Mouse (Mus musculus) spleen, adult 2 months (tissue): Measurements from ENCODE around the gene Akip1. TPM values are rescaled to one million over a fixed set of nuclear protein-coding genes. Genes with fewer than 3 reads are reported as not detected.

Experiments used
- DNase-seq, 2 experiments: peaks; one replicate each; pipeline versions ENCODE4 v3.0.0 to v3.0.0-alpha.2; 2012 to 2021; ENCODE audit warnings: low spot score in 2 of 2, low read depth in 1 of 2
- H3K27ac ChIP-seq: fragments of 200-500 bp; 2 replicates; pipeline ENCODE4 v1.5.1; 2012; ENCODE audit warnings: low read length, inconsistent platforms; ENCODE audit not compliant: insufficient read depth
- H3K27me3 ChIP-seq: fragments of 200-500 bp; 2 replicates; pipeline ENCODE4 v1.6.1; 2012; ENCODE audit warnings: mild to moderate bottlenecking, moderate library complexity, low read length, inconsistent platforms; ENCODE audit not compliant: control insufficient read depth, insufficient read depth
- H3K36me3 ChIP-seq: fragments of 200-500 bp; 2 replicates; pipeline ENCODE4 v1.6.1; 2012; ENCODE audit warnings: mild to moderate bottlenecking, low read length, inconsistent platforms; ENCODE audit not compliant: control insufficient read depth, insufficient read depth
- H3K4me1 ChIP-seq: fragments of 200-500 bp; 2 replicates; pipeline ENCODE4 v1.6.1; 2011; ENCODE audit warnings: inconsistent platforms; ENCODE audit not compliant: control insufficient read depth, insufficient read depth, insufficient read length
- H3K4me3 ChIP-seq: fragments of 200-500 bp; 2 replicates; pipeline ENCODE4 v1.5.1; 2011; ENCODE audit warnings: mild to moderate bottlenecking, inconsistent platforms; ENCODE audit not compliant: insufficient read depth, insufficient read length; ENCODE audit errors: extremely low read depth
- CTCF ChIP-seq: fragments of 200-500 bp; IDR thresholded peaks from 2 replicates; pipeline ENCODE4 v1.5.1; 2011; ENCODE audit warnings: mild to moderate bottlenecking, inconsistent platforms; ENCODE audit not compliant: insufficient read depth, insufficient read length, insufficient replicate concordance; ENCODE audit errors: extremely low read depth
- POLR2A ChIP-seq: fragments of 200-500 bp; IDR thresholded peaks from 2 replicates; pipeline ENCODE4 v1.6.1; 2011; ENCODE audit warnings: low read depth, low read length, inconsistent platforms
- WGBS: fragments of 180-500 bp; shearing (Covaris S2); methylation state at CpG from one replicate; pipeline ENCODE4 v1.1.7; 2018; 5-methylcytosine and 5-hydroxymethylcytosine counted together
- polyA plus RNA-seq: library from polyadenylated mRNA; depleted of rRNA; stranded (reverse); fragments of >200 nt; gene quantifications from 2 replicates; pipeline ENCODE4 v1.2.3, GENCODE M21; 2012

Gene Akip1
- polyA plus RNA-seq, 1 experiment = 6.9 TPM

DNA sequence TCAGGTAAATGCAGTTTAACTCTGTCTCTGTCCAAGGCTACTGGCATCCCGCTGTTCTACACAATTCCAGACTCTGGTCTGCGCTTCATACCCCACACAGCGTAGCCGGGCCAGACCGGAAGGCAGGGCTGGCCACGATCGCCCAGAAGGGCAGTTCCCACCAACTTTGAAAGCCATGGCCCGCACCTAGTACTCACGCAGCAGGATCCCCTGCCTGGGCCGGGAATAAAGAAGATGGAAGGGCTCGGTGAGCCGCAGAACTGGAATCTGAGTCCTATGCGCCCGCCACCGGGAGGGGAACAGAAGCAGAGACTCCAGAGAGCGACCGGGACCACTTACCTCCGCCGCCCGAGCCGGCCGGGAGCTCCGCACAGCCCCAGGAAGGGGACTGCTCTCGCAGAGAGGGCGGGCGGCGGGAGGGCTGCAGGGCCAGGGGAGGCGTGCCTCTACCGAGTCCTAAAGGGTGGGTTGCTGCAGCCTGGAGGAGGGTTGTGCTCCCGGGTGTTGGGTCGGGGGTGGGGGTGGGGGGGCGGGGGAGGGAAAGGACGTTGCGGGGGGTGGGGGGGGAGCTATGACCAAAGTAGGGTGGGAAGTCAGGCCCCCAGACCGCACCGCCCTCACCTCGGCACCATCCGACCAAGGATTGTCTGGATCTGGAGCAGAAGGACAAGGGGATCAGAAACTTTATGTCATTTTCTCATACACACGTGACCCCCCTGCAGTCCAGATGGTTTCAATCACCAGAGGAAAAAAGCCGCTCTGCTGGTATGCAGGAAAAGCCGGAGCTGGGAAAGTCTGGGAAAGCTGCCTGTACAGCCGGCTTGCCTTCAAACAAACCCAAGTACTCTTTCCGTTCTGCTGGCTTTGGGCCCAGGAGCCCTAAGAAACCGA, 31.7 kb upstream of the Akip1 start:
- Histone ChIP-seq H3K36me3 (no peaks in the 10 kb centered on the region), H3K4me3 (peak overlapping the region; percentile 54), H3K4me1 (peaks cover 2% of the 10 kb centered on the region; the same call in 1 of the 2 replicates), H3K27me3 (peaks cover 9% of the 10 kb centered on the region), H3K27ac (peak overlapping the region; percentile 55)
- no peak for TF ChIP-seq POLR2A
- TF ChIP-seq CTCF = no peak
- DNase-seq = peak in 1 of 2 experiments; percentile 4
- WGBS = 12% methylated on average over 38 of the region's 44 CpGs

GRCm38 (mm10) chr7:109674944-109675628, 28.4 kb upstream of the Akip1 start:
- WGBS = 45% methylated on average over 4 of the region's 4 CpGs
- Histone ChIP-seq H3K27ac (no peak overlapping the region), H3K27me3 (peaks cover 9% of the 10 kb centered on the region), H3K4me1 (peaks cover 2% of the 10 kb centered on the region; the same call in 1 of the 2 replicates), H3K36me3 (no peaks in the 10 kb centered on the region), H3K4me3 (no peak overlapping the region)
- no peak for DNase-seq
- TF ChIP-seq POLR2A (no peak), CTCF (no peak)

- Histone ChIP-seq H3K4me3 (no peak overlapping the region), H3K27me3 (no peaks in the 10 kb centered on the region), H3K36me3 (no peaks in the 10 kb centered on the region), H3K4me1 (no peaks in the 10 kb centered on the region), H3K27ac (no peak overlapping the region)
- TF ChIP-seq POLR2A = no peak
- no peak for DNase-seq
- WGBS = 83% methylated on average over 2 of the region's 2 CpGs
Measured at GRCm38 (mm10) chr7:109680284-109680683, 23.2 kb upstream of the Akip1 start.

DNA sequence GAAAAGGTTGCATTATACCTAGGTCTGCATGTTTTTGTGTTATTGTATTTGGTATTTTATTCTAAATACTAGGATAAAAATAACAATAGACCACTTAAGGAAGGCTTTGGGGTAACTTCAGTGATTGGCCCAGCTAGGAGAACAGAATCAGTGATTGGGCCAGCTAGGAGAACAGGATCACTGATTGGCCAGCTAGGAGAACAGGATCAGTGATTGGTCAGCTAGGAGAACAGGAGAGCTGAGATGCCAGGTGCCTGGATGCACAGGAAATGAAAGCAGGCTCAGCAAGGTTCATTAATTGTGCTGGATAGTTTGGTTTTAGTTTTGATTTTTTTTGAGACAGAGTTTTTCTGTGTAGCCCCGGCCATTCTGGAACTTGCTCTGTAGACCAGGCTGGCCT, 22.6 kb upstream of the Akip1 start:
- H3K36me3 ChIP-seq = no peaks in the 10 kb centered on the region
- no peak overlapping the region for H3K27ac ChIP-seq
- H3K4me1 ChIP-seq = no peaks in the 10 kb centered on the region
- H3K4me3 ChIP-seq = no peak overlapping the region
- 83% methylated on average over 1 of the region's 1 CpGs for WGBS
- TF ChIP-seq POLR2A (no peak), CTCF (no peak)
- H3K27me3 ChIP-seq = no peaks in the 10 kb centered on the region
- DNase-seq = no peak

DNA sequence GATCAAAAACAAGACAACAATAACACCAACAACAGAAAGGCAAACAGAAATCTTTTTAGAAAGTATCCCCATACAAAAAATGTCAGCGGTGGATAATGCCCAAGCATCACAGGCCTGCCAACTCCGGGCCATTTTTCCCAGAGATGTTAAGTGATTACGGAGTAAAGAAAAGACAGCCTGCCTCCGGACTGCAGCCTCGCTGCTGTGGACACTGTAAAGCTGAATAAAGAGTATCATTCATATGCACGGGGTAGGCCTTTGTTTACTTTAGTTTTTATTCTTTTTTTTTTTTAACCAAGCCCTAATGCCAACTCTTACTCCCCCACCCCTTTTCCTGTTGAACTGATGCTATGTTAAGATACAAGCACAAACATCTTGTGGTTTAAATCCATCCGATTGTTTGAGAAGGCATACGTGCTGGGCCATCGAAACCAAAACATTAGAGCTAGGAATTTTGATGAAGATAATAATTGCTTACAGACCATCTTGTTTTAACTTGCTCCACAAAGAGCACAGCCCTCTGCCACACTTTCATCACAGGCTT, 16.8 kb upstream of the Akip1 start:
- H3K36me3 ChIP-seq = no peaks in the 10 kb centered on the region
- DNase-seq = no peak
- H3K27ac ChIP-seq = no peak overlapping the region
- H3K27me3 ChIP-seq = no peaks in the 10 kb centered on the region
- H3K4me3 ChIP-seq = no peak overlapping the region
- H3K4me1 ChIP-seq = no peaks in the 10 kb centered on the region
- WGBS = 72% methylated on average over 9 of the region's 9 CpGs
- TF ChIP-seq POLR2A = no peak
- no peak for TF ChIP-seq CTCF

GRCm38 (mm10) chr7:109690101-109690500, 13.4 kb upstream of the Akip1 start:
- DNase-seq = no peak
- 96% methylated on average over 3 of the region's 3 CpGs for WGBS
- no peak for TF ChIP-seq CTCF
- TF ChIP-seq POLR2A = no peak

More at GRCm38 (mm10) chr7:109690101-109690500, 13.4 kb upstream of the Akip1 start:
- no peaks in the 10 kb centered on the region for H3K27me3 ChIP-seq
- H3K36me3 ChIP-seq = no peaks in the 10 kb centered on the region
- H3K4me3 ChIP-seq = no peak overlapping the region
- no peaks in the 10 kb centered on the region for H3K4me1 ChIP-seq
- no peak overlapping the region for H3K27ac ChIP-seq
